Mouse (Mus musculus): ENCODE results near the gene St6galnac6.

- no peak for TF ChIP-seq CTCF (IDR thresholded peaks at IDR 0.05; ENCODE audit: control insufficient read depth, insufficient read depth, insufficient replicate concordance, low read depth, low read length)
- TF ChIP-seq POLR2A (IDR thresholded peaks at IDR 0.05; ENCODE audit: control insufficient read depth, low read depth, low read length), result no peak
Observed at GRCm38 (mm10) chr2:32668176-32668575, 68.7 kb downstream of the St6galnac6 start.

All from testis, adult 2 months (tissue).